Mouse (Mus musculus): ENCODE results near the gene Thrb.
"Not testable (repeated sequence)": the region's sequence is repeated elsewhere in the genome, so short reads cannot be mapped to it uniquely, and the experiment has no call there.

The Thrb gene

DNA sequence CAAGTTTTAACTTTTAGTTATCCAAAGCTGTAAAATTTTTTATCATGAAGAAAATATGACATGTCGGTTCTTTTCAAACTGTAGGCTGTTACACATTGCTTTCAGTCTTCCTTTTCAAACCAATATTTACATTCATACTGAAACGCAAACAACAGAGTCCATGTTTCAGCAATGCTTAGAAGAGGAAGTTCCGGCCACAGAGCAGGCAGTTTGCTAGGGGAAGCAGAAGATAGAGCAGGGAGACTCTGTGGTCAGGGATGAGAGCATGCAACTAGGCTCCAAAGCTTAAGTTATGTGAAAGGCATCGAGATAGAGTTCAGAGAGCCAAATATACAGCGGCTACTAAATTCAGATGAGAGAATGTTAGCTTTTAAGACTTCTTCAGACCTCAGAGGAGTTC lies 219.4 kb downstream of the Thrb start:
- no peak for DNase-seq (ENCODE audit: low spot score)

DNA sequence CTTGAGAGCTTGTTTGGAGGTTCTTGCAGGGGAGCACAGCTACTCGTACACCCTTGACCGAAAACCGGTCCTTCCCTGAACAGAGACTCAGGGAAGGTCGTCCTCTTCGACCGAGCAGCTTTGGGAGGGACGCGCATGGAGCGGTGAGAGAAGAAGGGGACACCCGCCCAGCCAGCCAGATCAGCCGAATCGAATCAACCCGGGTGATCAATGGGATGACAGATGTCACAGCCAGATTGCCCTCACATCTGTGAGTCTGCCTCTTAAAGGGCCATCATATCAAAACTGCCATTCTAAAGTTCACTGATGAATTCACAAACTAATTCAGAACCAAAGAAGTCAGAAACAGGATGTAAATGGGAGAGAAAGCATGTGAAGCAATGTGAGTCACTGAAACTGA lies 224.8 kb downstream of the Thrb start:
- no peak for DNase-seq (ENCODE audit: low spot score)

DNA sequence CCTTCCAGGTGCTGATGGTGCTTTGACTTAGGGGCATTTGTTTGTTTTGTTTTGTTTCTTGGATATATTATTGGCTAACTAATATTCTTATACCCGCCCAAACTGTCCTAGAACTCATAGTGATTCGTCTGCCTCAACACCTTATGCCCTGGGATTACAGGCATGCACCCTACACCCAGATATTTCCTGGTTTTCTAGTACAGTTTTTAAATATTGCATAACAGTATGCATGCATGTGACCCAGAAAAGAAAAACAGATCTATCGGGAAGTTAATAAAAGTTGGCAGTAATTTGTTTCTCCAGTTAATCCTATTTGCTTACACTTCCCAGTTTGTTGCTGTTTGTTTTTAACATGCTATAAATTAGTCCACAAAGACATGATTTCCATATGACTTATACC lies 225.3 kb downstream of the Thrb start:
- no peak for DNase-seq (ENCODE audit: low spot score)

DNA sequence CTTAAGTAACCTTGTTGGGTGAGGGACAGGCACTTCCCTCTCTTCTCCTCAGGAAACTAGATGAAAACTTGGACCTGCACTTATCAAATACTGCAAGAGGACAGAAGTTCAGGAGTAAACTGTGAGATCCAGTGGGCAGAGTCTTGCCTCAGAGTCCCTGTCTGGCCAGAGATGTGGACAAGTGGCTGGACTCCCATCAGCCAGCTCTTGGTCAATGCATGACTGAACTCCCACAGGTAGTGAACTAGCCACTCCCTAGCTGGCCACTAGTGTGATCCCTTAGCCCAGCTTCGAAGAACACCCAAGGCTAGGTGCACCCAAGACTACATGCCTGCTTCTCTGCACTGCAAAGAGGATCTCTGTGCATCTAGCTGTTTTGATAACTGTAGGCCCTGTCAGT lies 234.7 kb downstream of the Thrb start:
- no peak for DNase-seq (ENCODE audit: low spot score)

DNA sequence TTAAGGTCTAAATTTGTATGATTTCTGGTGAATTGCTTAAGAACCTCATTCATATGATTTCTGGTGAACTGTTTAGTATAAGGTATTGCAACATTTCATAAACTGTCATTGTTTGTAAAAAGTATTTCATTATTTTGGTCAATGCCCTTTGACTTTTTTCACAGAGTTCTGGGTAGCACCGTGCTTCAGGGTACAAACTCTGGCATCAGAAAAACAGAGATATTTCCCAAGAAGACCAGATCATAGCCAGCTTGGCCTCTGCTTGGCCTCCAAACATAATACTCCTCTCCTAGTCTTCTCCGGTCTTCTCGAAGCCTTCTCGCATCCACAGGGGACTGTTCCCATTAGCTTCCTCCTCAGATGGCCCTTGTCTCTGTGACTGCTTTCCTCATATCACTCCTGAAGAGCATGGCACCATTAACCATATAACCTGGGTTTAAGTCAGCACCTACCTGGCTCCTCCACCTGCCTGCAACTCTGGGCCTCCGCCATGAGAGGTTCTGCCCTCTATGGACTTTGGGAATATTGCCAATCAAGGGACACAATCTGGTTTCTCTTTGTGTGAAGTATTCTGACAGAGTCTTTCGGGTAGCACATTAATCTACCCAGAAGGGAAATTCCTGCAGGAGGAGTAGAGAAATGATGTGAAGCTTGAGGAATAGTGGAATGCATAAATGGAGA lies 239.8 kb downstream of the Thrb start:
- DNase-seq (ENCODE audit: low spot score): no peak

DNA sequence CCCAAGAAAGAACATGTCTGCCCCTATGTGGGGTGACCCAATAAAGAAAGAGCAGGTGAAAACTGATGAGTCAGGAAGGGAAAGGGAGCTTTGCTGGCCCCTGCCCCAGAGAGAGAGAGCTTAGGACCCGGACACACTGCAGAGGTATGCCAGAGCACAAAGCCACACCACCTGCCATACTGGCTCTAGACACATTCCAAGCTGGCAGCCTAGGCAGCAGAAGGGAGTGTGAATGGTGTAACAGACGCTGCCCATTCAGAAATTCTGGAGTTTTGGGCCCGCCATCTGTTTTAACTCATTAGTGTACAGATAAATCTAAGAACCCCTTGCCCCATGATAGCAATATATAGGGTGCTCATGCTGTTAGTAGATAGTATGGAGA lies 240.3 kb downstream of the Thrb start:
- DNase-seq (ENCODE audit: low spot score): no peak

DNA sequence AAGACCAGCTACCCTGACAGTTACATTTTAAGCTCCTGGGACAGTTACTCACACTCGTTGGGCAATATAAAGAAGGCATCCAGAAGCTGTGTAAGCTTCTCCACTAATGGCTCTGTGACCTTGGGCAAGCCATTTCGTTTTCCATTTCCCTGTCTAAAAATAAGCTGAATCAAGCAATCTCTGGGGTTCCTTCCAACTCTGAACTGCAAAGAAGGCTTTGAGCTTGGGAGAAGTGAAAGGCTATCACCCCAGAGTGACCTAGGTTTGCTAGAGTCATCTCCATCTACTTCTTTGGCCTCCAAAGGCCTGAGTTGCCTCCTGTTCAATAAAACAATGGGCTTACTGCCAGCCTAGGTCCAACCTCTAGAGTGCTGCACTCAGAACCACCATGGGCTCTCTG lies 242.4 kb downstream of the Thrb start:
- no peak for DNase-seq (ENCODE audit: low spot score)

DNA sequence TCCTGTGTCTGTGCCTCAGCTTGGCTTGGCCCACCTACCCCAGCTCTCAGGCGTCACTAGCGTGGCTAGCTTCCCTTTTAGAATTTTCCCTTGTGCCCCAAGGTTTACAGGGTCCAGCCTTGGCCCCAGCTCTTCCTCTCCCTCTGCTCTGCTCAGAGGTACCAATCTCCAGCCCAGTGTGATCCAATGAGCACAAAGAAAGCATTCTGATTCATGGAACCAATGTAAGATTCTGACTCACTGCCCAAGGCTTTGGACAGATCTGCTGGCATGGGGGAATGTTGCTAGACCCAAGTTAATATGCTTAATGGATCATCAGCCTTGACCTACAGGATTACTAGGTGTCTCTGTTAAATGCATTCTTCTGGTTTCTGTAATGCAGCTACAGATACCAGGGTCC lies 243.1 kb downstream of the Thrb start:
- DNase-seq (ENCODE audit: low spot score): no peak

DNA sequence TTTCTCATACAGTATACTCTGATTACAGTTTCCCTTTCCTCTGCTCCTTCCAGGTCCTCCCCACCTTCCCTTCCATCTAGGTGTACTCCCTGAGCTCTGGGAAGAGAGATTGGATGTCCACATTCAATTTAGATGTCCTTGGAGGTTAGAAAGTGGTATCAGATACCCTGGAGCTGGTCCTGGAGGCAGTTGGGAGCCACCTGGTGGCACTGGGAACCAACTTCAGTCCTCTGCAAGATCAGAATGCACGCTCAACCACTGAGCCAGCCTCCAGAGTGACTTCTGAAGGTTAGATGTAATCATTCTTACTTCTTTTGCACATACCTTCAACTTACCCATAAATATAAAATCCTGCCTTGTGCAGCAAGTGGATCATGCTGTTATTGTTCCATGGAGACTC lies 244.5 kb downstream of the Thrb start:
- no peak for DNase-seq (ENCODE audit: low spot score)

DNA sequence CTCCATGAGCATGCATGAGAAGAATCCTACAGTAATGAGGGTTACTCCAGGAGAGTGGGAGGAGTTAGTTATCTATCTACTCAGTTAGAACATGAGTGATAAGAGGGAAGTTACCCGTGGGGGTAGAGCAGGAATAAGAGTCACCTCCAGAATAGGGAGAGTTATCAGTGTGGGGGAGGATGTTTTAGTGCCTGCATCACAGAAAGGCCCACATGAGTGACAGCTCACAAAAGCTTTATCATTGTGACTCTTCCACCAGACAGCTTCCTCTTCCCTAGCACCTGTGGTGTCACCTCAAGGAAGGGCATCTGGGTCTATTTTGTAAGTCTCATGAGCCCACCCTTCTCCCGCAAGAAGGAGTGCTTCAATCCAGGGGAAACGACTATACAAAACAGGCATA lies 245.6 kb downstream of the Thrb start:
- no peak for DNase-seq (ENCODE audit: low spot score)

DNA sequence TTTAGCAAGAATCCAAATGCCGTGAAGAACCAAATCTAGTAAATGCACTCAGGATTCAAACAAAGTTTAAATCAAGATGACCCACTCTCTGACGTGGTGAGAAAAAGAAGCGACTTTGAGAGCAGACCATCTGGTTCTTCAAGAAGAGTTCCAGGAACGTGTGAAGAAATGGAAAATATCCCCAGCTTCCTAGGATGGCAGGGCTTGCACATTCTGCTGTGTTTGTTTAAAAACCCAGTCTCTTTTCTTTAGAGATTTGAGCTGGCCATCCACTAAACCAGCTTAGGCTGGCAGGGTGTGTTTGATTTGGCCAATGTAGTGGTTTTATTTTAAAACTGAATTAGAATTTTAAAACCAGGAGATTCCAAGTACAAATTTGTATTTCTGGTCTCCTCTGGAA lies 246.9 kb downstream of the Thrb start:
- DNase-seq (ENCODE audit: low spot score): no peak

DNA sequence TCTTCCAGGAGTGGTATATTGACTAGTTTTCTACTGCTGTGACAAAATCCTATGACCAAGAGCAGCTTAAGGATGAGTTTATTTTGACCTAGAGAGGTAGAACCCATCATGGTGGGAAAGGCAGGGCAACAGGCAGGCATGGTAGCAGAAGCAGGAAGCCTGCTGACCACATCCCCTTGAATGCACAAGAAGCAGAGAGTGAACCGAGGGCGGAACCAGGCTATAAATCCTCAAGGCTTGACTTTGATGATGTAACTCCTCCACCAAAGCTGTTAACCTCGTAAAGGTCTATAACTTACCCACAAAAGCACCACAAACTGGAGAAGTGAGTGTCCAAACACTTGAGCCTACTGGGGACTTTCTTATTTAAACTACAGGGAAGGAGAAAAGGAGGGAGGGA lies 251.1 kb downstream of the Thrb start:
- DNase-seq (ENCODE audit: low spot score): peak; percentile 2

DNA sequence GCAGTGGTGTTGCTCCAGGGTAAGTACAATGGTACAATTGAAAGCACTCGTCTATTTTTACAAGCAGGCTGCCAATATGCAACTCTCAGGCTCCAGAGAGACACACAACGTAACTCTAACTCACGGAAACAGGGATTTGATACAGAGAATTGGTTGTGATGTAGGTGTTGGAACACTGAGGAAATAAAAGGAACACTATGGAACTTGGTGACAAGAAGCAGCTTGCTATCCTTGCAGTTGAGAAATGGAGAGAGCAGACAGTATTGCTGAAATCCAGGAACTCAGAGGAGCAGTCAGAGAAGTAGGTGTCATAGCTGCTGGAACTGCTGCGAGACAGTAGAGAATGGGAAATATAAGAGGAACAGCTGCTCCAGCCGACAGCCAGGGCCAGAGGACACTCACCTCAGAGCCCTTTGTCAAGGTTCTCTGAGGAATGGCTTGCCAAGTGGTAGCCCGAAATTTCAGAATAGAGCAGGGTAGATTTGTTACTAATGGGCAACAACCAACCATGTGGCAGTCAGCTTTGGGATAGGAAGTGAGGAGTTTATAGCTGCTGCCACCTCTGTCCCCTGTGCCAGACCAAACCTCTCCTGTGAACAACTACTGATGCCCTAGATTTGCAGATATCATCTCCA lies 252.6 kb downstream of the Thrb start:
- DNase-seq (ENCODE audit: low spot score): no peak

DNA sequence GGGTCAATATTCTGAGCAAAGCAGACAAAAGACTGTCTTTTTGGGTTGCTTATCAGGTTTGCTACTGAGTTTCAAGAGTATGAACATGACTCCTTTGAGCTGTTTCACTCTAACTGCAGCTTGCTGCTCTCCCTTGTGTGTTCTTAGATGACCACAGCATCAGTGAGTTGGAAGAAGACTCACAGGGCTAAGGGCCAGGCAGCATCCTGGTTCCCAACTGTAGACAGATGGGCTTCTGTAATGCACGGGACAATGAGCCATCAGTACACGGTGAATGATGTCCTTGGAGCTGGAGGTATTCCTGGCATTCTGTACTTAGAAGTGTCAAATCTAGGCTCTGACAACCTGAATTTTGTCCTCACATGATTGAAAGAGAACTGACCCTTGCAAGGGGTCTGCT lies 255.5 kb downstream of the Thrb start:
- no peak for DNase-seq (ENCODE audit: low spot score)

DNA sequence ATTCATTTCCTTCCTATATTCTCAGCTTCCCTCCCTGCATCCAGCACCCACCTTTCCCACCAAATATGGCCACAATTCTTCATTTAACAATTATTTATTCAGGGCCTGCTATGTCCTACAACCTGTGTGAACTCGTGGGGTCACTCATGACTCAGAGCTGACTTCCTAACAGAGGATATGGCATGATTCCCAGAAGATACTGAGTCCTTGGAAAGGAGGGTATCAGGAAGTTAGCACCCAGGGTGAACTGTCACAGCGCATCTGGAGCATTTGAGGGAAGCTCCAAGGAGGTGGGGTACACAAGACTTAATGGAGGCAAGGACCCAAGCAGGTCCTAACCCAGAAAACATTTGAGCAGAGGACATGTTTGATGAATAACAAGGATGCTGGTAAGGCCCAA lies 256.6 kb downstream of the Thrb start:
- DNase-seq (ENCODE audit: low spot score): no peak

DNA sequence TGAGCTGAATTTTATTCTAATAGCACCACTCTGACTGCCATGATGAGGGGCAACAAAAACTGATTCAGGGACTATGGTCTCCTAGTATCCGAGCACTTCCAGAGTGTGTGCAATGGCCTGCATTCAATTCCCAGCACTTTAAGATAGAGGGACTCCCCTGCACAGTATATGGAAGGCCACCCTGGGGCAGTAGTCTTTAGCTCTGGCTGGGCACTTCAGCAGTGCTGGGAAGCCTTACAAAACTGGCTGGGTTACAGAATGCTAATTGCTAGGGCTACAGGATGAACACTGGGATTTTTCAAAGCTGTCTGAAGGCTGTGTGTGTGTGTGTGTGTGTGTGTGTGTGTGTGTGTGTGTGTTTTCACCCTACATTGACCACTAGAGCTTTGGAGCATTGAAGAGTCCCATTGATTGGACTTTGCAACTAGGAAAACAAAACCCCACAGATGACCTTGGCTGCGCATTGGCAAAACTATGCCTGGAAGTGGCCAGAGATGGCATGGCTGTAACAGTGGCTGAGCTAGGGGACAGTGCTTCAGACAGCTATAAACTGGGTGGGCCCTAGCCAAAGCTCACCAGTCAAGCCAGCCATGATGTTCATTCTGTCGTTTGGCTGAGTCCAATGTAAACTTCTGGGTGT lies 257.2 kb downstream of the Thrb start:
- DNase-seq (ENCODE audit: low spot score): no peak

DNA sequence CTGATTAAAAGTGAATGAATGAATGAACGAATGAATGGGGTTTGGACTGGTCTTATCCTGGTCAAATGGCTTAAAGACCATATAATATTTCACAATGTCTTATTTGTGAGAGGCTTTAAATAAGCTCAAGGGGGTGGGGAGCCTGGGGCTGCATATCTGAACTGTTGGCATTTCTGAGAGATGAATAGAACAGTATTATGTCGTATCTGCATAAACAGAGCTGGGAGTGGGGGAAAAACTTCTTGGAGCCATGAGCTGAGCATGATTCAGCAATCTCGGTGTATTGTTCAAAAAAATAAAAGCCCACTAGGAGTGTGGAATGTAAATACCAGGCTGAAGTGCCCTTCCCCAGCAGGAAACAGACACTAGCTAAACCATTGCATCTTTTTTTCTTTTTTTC lies 257.8 kb downstream of the Thrb start:
- DNase-seq (ENCODE audit: low spot score): peak; percentile 31

DNA sequence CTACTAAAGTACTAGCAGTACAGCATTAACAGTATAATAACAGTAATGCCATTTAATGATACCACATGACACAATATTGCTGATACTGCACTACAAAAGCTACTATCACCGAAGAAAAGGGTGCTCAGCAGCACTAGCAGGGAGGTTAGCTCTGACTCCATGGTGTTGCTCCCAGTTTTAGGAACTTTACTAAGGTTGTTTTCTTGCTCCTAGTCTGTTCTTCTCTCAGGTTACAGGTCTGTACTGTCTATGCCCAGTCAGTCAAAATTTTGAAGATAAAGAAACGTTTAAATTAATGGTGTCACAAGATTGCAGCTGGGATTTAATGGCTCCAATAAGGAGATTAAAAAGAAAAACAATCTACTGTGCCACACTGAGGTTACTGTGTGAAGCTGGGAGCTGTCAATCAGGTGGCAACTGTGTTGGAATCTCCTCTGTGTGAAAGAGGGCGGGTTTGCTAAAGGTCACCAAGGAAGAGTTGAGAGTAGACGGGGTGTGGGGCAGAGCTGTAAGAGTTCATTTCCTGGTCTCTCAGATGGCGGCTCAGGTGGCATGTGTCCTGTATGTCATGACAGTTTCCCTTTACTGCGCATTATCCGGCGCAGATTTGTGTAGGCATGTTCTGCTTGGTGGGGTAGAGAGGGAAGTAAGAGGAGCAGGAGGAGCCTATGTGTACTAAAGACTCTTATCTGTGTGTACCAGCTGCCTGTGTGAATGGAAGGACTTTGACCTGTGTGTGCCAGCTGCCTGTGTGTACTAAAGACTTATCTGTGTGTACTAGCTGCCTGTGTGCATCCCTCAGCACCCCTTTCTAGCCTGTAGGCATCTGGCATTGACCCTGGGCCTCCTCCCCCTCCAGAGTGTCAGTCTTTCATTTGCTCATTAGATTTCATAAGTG lies 263.0 kb downstream of the Thrb start:
- DNase-seq (ENCODE audit: low spot score): no peak

DNA sequence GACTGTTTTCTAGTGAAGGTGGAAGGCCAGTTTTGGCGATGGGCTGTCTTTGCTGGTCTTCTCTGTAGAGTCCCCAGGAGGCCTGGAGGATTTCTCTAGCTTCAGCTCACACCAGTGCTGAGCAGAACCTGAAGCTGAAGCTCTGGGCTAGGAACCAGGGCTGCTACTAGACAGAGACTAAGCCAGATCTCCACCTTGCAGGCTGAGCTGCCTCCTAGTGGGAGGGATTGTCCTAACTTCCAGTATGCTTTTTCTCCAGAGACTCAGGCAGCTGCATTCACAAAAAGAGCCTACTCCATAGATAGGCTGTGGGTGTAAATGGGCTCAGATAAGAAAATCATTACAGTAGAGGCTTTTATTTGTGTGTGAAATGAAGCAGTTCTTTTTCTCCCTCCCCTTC lies 267.4 kb downstream of the Thrb start:
- peak; percentile 40 for DNase-seq (ENCODE audit: low spot score)

DNA sequence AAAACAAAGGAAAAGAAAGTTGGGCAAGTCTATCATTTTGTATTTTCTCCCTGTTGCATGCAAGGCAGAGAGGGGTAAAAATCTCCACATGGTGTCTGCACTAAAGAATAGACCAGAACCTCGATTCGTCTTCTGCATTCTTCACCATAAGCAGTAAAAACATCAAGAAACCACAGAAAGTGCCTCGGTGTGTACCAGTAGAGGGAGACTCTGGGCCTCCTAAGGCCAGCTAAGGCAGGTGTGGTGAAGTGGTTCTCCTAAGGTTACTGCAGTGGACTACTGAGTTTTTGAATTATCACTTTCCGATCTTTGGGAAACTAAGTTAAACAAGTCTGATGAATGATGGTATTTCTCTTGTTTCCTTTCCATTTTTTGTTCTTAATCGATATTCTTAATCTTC lies 269.5 kb downstream of the Thrb start:
- DNase-seq (ENCODE audit: low spot score): no peak

DNA sequence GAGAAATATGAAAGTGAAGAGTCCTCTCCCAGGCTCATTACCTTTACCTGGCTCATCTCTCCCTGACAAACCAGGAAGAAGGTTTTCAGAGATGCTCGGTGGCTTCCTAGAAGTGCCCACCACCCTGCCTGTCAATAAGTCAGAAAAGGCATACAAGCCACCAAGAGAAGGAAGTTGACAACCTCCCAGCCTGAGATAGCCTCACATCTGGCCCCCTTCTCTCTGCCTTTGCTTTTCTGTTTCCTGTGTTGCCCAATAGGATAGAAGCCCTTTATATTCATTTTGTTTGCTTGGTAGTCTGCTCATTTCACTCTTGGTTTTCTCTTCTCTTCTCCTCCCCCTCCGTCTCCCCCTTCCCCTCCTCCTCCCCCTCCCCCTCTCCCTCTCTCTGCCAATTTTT lies 273.4 kb downstream of the Thrb start:
- no peak for DNase-seq (ENCODE audit: low spot score)

DNA sequence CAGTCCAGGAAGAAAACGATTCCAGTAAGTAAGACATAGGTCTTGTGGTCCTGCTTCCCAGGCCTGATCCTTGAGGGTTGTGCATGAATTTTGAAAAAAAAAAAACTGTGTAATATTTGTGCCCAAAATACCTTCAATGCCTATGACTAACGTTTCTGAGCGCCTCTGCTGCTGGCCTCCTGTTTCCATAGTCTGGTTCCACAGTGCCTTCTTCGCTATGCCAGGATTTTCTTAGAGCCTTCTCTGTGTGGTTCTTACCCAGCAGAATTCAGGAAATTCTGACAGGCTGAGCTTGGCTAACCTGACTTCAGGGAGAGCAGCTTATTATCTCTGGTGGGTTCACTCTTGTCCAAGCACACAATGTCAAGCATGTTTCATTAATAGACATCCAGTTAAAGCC lies 274.7 kb downstream of the Thrb start:
- DNase-seq (ENCODE audit: low spot score): not testable (repeated sequence)

DNA sequence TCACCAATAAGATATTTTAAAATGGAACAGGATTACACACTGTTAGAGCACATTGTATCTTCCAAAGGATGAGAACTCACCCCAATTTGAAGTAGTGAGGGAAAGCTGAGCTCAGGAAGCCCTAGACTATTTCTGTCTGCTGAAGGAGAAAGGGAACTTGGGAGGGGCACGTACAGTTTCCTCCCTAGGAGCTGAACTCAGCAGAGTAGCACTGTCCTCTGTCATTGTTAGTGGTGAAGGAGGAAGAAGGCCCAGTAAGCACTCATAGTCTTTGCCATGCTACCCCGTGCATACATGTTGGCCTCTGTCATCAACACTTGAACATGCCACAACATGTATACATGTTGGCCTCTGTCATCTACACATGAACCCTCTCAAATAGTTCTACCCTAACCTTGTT lies 294.0 kb downstream of the Thrb start:
- DNase-seq (ENCODE audit: low spot score): no peak
